Mouse (Mus musculus): ENCODE measurements around the gene Syne1. TPM values are rescaled to one million over a fixed set of nuclear protein-coding genes. Genes with fewer than 3 reads are reported as not detected.

Gene Syne1
- polyA plus RNA-seq (2015; fragmentation: Nextera tagmentation; extraction: Ambion mirVana), result 4.4 and 5.2 TPM in 2 replicates

GRCm38 (mm10) chr10:5551382-5551781 lies at the start of gene Syne1:
Syne1 (minus strand) TSS chr10:5551482.
- Histone ChIP-seq H3K9ac (replicated peaks) (peak within 1 kb of the TSS; percentile 18), H3K4me2 (ENCODE audit: low read depth, low read length) (peak within 1 kb of the TSS; percentile 66), H3K27me3 (ENCODE audit: insufficient read depth, low read length) (peaks cover 7% of the 10 kb centered on the region), H3K36me3 (replicated peaks; ENCODE audit: insufficient read depth, low read length) (no peaks in the 10 kb centered on the region), H3K4me1 (ENCODE audit: insufficient read depth) (peaks cover 3% of the 10 kb centered on the region), H3K27ac (ENCODE audit: low read depth) (peak within 1 kb of the TSS; percentile 58), H3K9me3 (ENCODE audit: low read length) (no peaks in the 10 kb centered on the region), H3K4me3 (ENCODE audit: low read depth, low read length) (peak within 1 kb of the TSS; percentile 44)
- ATAC-seq (no peak), DNase-seq (no peak)
- TF ChIP-seq CTCF (IDR thresholded peaks at IDR 0.05; ENCODE audit: low read depth) (no peak), EP300 (IDR thresholded peaks at IDR 0.05; ENCODE audit: low read depth) (no peak)
- 77% methylated on average over 5 of the region's 5 CpGs for WGBS (ENCODE audit: insufficient replicate concordance)

GRCm38 (mm10) chr10:5600123-5600522 lies 48.8 kb upstream of the Syne1 start:
- Histone ChIP-seq H3K4me2 (ENCODE audit: low read depth, low read length) (no peak overlapping the region), H3K27ac (ENCODE audit: low read depth) (no peak overlapping the region), H3K36me3 (replicated peaks; ENCODE audit: insufficient read depth, low read length) (no peaks in the 10 kb centered on the region), H3K9ac (replicated peaks) (no peak overlapping the region), H3K27me3 (ENCODE audit: insufficient read depth, low read length) (no peaks in the 10 kb centered on the region), H3K4me3 (ENCODE audit: low read depth, low read length) (no peak overlapping the region), H3K9me3 (ENCODE audit: low read length) (no peaks in the 10 kb centered on the region), H3K4me1 (ENCODE audit: insufficient read depth) (no peaks in the 10 kb centered on the region)
- ATAC-seq, result no peak
- WGBS (ENCODE audit: insufficient replicate concordance), result 20% methylated on average over 7 of the region's 7 CpGs
- no peak for TF ChIP-seq EP300 (IDR thresholded peaks at IDR 0.05; ENCODE audit: low read depth)
- TF ChIP-seq CTCF (IDR thresholded peaks at IDR 0.05; ENCODE audit: low read depth), result peak; percentile 83
- peak; percentile 54 for DNase-seq

GRCm38 (mm10) chr10:5596559-5596958 lies 45.3 kb upstream of the Syne1 start:
- H3K9me3 ChIP-seq (ENCODE audit: low read length), result no peaks in the 10 kb centered on the region
- no peak overlapping the region for H3K27ac ChIP-seq (ENCODE audit: low read depth)
- 0 out of 2 replicates have a peak overlapping the region, but pooled peaks have one; percentile 13 for H3K4me2 ChIP-seq (ENCODE audit: low read depth, low read length)
- no peak for TF ChIP-seq CTCF (IDR thresholded peaks at IDR 0.05; ENCODE audit: low read depth)
- TF ChIP-seq EP300 (IDR thresholded peaks at IDR 0.05; ENCODE audit: low read depth), result no peak
- H3K36me3 ChIP-seq (replicated peaks; ENCODE audit: insufficient read depth, low read length), result no peaks in the 10 kb centered on the region
- H3K9ac ChIP-seq (replicated peaks), result no peak overlapping the region
- DNase-seq, result no peak
- no peak overlapping the region for H3K4me3 ChIP-seq (ENCODE audit: low read depth, low read length)
- no peaks in the 10 kb centered on the region for H3K4me1 ChIP-seq (ENCODE audit: insufficient read depth)
- no peaks in the 10 kb centered on the region for H3K27me3 ChIP-seq (ENCODE audit: insufficient read depth, low read length)
- no peak for ATAC-seq
- WGBS (ENCODE audit: insufficient replicate concordance), result 32% methylated on average over 6 of the region's 6 CpGs

GRCm38 (mm10) chr10:5594457-5594856 lies 43.2 kb upstream of the Syne1 start:
- Histone ChIP-seq H3K4me1 (ENCODE audit: insufficient read depth) (no peaks in the 10 kb centered on the region), H3K27ac (ENCODE audit: low read depth) (no peak overlapping the region), H3K9ac (replicated peaks) (no peak overlapping the region), H3K9me3 (ENCODE audit: low read length) (no peaks in the 10 kb centered on the region), H3K4me3 (ENCODE audit: low read depth, low read length) (peak overlapping the region; percentile 18), H3K27me3 (ENCODE audit: insufficient read depth, low read length) (no peaks in the 10 kb centered on the region), H3K36me3 (replicated peaks; ENCODE audit: insufficient read depth, low read length) (no peaks in the 10 kb centered on the region), H3K4me2 (ENCODE audit: low read depth, low read length) (no peak overlapping the region)
- TF ChIP-seq CTCF (IDR thresholded peaks at IDR 0.05; ENCODE audit: low read depth) (no peak), EP300 (IDR thresholded peaks at IDR 0.05; ENCODE audit: low read depth) (no peak)
- ATAC-seq (no peak), DNase-seq (no peak)
- 37% methylated on average over 5 of the region's 5 CpGs for WGBS (ENCODE audit: insufficient replicate concordance)

GRCm38 (mm10) chr10:5593464-5593863 lies 42.2 kb upstream of the Syne1 start, which contains the start of gene Myct1:
Myct1 (plus strand) TSS chr10:5593775.
- Histone ChIP-seq H3K9ac (replicated peaks) (no peak within 1 kb of the TSS), H3K4me1 (ENCODE audit: insufficient read depth) (no peaks in the 10 kb centered on the region), H3K27ac (ENCODE audit: low read depth) (no peak within 1 kb of the TSS), H3K9me3 (ENCODE audit: low read length) (no peaks in the 10 kb centered on the region), H3K4me3 (ENCODE audit: low read depth, low read length) (peak within 1 kb of the TSS; percentile 18), H3K36me3 (replicated peaks; ENCODE audit: insufficient read depth, low read length) (no peaks in the 10 kb centered on the region), H3K27me3 (ENCODE audit: insufficient read depth, low read length) (no peaks in the 10 kb centered on the region), H3K4me2 (ENCODE audit: low read depth, low read length) (no peak within 1 kb of the TSS)
- no peak for DNase-seq
- WGBS (ENCODE audit: insufficient replicate concordance), result 16% methylated on average over 5 of the region's 5 CpGs
- ATAC-seq, result no peak
- TF ChIP-seq EP300 (IDR thresholded peaks at IDR 0.05; ENCODE audit: low read depth) (peak; percentile 77), CTCF (IDR thresholded peaks at IDR 0.05; ENCODE audit: low read depth) (no peak)

- no peak overlapping the region for H3K4me2 ChIP-seq (ENCODE audit: low read depth, low read length)
Measured at GRCm38 (mm10) chr10:5591996-5592395, 40.7 kb upstream of the Syne1 start.

More at GRCm38 (mm10) chr10:5591996-5592395, 40.7 kb upstream of the Syne1 start:
- H3K9ac ChIP-seq (replicated peaks), result no peak overlapping the region
- 51% methylated on average over 4 of the region's 4 CpGs for WGBS (ENCODE audit: insufficient replicate concordance)
- H3K9me3 ChIP-seq (ENCODE audit: low read length), result no peaks in the 10 kb centered on the region
- H3K4me1 ChIP-seq (ENCODE audit: insufficient read depth), result no peaks in the 10 kb centered on the region
- DNase-seq (no peak), ATAC-seq (peak; percentile 17; the same call in 1 of the 2 replicates)
- no peaks in the 10 kb centered on the region for H3K36me3 ChIP-seq (replicated peaks; ENCODE audit: insufficient read depth, low read length)
- TF ChIP-seq CTCF (IDR thresholded peaks at IDR 0.05; ENCODE audit: low read depth) (no peak), EP300 (IDR thresholded peaks at IDR 0.05; ENCODE audit: low read depth) (0 out of 2 replicates have a peak, but pooled peaks have one; percentile 14)
- no peak overlapping the region for H3K4me3 ChIP-seq (ENCODE audit: low read depth, low read length)
- H3K27ac ChIP-seq (ENCODE audit: low read depth), result peak overlapping the region; percentile 51; the same call in 1 of the 2 replicates
- H3K27me3 ChIP-seq (ENCODE audit: insufficient read depth, low read length), result no peaks in the 10 kb centered on the region

Data from liver, postnatal 0 days (tissue).